Mouse (Mus musculus): Measurements from ENCODE around the gene Rnf145. TPM values are rescaled to one million over a fixed set of nuclear protein-coding genes. Genes with fewer than 3 reads are reported as not detected.

Gene Rnf145
- total and polyA plus RNA-seq, 2 experiments from 2014 or later, result 23.3 to 38.1 TPM

GRCm38 (mm10) chr11:44475467-44475866 lies 43.3 kb upstream of the Rnf145 start:
- Histone ChIP-seq H3K27me3 (ENCODE audit: control insufficient read depth, insufficient read depth, low read length) (no peaks in the 10 kb centered on the region), H3K27ac (ENCODE audit: low read depth) (no peak overlapping the region), H3K4me1 (ENCODE audit: control insufficient read depth, insufficient read depth) (peaks cover 10% of the 10 kb centered on the region), H3K36me3 (replicated peaks; ENCODE audit: control insufficient read depth, insufficient read depth, low read length) (no peaks in the 10 kb centered on the region), H3K9ac (replicated peaks; ENCODE audit: low read depth, low read length) (no peak overlapping the region), H3K4me2 (ENCODE audit: low read depth, low read length) (no peak overlapping the region), H3K4me3 (ENCODE audit: low read depth, low read length) (no peak overlapping the region), H3K9me3 (replicated peaks; ENCODE audit: control insufficient read depth, low read length) (no peaks in the 10 kb centered on the region)
- ATAC-seq (ENCODE audit: insufficient read depth, low read depth) (no peak), DNase-seq (ENCODE audit: low spot score) (no peak)
- TF ChIP-seq CTCF (IDR thresholded peaks at IDR 0.05; ENCODE audit: low read depth) (no peak), EP300 (IDR thresholded peaks at IDR 0.05; ENCODE audit: low read depth) (no peak)
- WGBS, result 63% methylated on average over 3 of the region's 3 CpGs

GRCm38 (mm10) chr11:44476445-44476844 lies 42.3 kb upstream of the Rnf145 start:
- no peak for ATAC-seq (ENCODE audit: insufficient read depth, low read depth)
- DNase-seq (ENCODE audit: low spot score), result no peak
- H3K4me1 ChIP-seq (ENCODE audit: control insufficient read depth, insufficient read depth), result peaks cover 7% of the 10 kb centered on the region
- H3K36me3 ChIP-seq (replicated peaks; ENCODE audit: control insufficient read depth, insufficient read depth, low read length), result no peaks in the 10 kb centered on the region
- H3K4me3 ChIP-seq (ENCODE audit: low read depth, low read length), result no peak overlapping the region
- H3K27me3 ChIP-seq (ENCODE audit: control insufficient read depth, insufficient read depth, low read length), result no peaks in the 10 kb centered on the region
- no peak for TF ChIP-seq EP300 (IDR thresholded peaks at IDR 0.05; ENCODE audit: low read depth)
- no peak for TF ChIP-seq CTCF (IDR thresholded peaks at IDR 0.05; ENCODE audit: low read depth)
- H3K4me2 ChIP-seq (ENCODE audit: low read depth, low read length), result no peak overlapping the region
- H3K9me3 ChIP-seq (replicated peaks; ENCODE audit: control insufficient read depth, low read length), result no peaks in the 10 kb centered on the region
- H3K9ac ChIP-seq (replicated peaks; ENCODE audit: low read depth, low read length), result no peak overlapping the region
- H3K27ac ChIP-seq (ENCODE audit: low read depth), result no peak overlapping the region
- 60% methylated on average over 2 of the region's 2 CpGs for whole genome bisulfite sequencing

- H3K9me3 ChIP-seq (replicated peaks; ENCODE audit: control insufficient read depth, low read length), result no peaks in the 10 kb centered on the region
- ATAC-seq (ENCODE audit: insufficient read depth, low read depth), result no peak
- no peak overlapping the region for H3K9ac ChIP-seq (replicated peaks; ENCODE audit: low read depth, low read length)
- H3K4me3 ChIP-seq (ENCODE audit: low read depth, low read length), result no peak overlapping the region
- TF ChIP-seq EP300 (IDR thresholded peaks at IDR 0.05; ENCODE audit: low read depth), result no peak
- TF ChIP-seq CTCF (IDR thresholded peaks at IDR 0.05; ENCODE audit: low read depth), result no peak
- H3K36me3 ChIP-seq (replicated peaks; ENCODE audit: control insufficient read depth, insufficient read depth, low read length), result no peaks in the 10 kb centered on the region
- 86% methylated on average over 4 of the region's 4 CpGs for WGBS
- DNase-seq (ENCODE audit: low spot score), result no peak
- H3K27ac ChIP-seq (ENCODE audit: low read depth), result no peak overlapping the region
- no peaks in the 10 kb centered on the region; the same call in 1 of the 2 replicates for H3K4me1 ChIP-seq (ENCODE audit: control insufficient read depth, insufficient read depth)
- H3K4me2 ChIP-seq (ENCODE audit: low read depth, low read length), result no peak overlapping the region
- no peaks in the 10 kb centered on the region for H3K27me3 ChIP-seq (ENCODE audit: control insufficient read depth, insufficient read depth, low read length)
Measured at GRCm38 (mm10) chr11:44478382-44478781, 40.4 kb upstream of the Rnf145 start.

- H3K4me2 ChIP-seq (ENCODE audit: low read depth, low read length), result no peak overlapping the region
- WGBS, result 76% methylated on average over 6 of the region's 6 CpGs
- no peak overlapping the region for H3K9ac ChIP-seq (replicated peaks; ENCODE audit: low read depth, low read length)
- H3K4me3 ChIP-seq (ENCODE audit: low read depth, low read length), result no peak overlapping the region
- H3K27ac ChIP-seq (ENCODE audit: low read depth), result no peak overlapping the region
- H3K27me3 ChIP-seq (ENCODE audit: control insufficient read depth, insufficient read depth, low read length), result no peaks in the 10 kb centered on the region
- no peaks in the 10 kb centered on the region for H3K4me1 ChIP-seq (ENCODE audit: control insufficient read depth, insufficient read depth)
- TF ChIP-seq CTCF (IDR thresholded peaks at IDR 0.05; ENCODE audit: low read depth) (no peak), EP300 (IDR thresholded peaks at IDR 0.05; ENCODE audit: low read depth) (no peak)
- no peak for DNase-seq (ENCODE audit: low spot score)
- ATAC-seq (ENCODE audit: insufficient read depth, low read depth), result no peak
- no peaks in the 10 kb centered on the region for H3K36me3 ChIP-seq (replicated peaks; ENCODE audit: control insufficient read depth, insufficient read depth, low read length)
- H3K9me3 ChIP-seq (replicated peaks; ENCODE audit: control insufficient read depth, low read length), result no peaks in the 10 kb centered on the region
Measured at GRCm38 (mm10) chr11:44480246-44480645, 38.5 kb upstream of the Rnf145 start.

- DNase-seq (ENCODE audit: low spot score) (no peak), ATAC-seq (ENCODE audit: insufficient read depth, low read depth) (no peak)
- Histone ChIP-seq H3K4me3 (ENCODE audit: low read depth, low read length) (no peak overlapping the region), H3K36me3 (replicated peaks; ENCODE audit: control insufficient read depth, insufficient read depth, low read length) (no peaks in the 10 kb centered on the region), H3K27me3 (ENCODE audit: control insufficient read depth, insufficient read depth, low read length) (no peaks in the 10 kb centered on the region), H3K4me1 (ENCODE audit: control insufficient read depth, insufficient read depth) (no peaks in the 10 kb centered on the region), H3K27ac (ENCODE audit: low read depth) (no peak overlapping the region), H3K9ac (replicated peaks; ENCODE audit: low read depth, low read length) (no peak overlapping the region), H3K9me3 (replicated peaks; ENCODE audit: control insufficient read depth, low read length) (no peaks in the 10 kb centered on the region), H3K4me2 (ENCODE audit: low read depth, low read length) (no peak overlapping the region)
- WGBS, result 86% methylated on average over 7 of the region's 7 CpGs
- TF ChIP-seq EP300 (IDR thresholded peaks at IDR 0.05; ENCODE audit: low read depth), result no peak
- no peak for TF ChIP-seq CTCF (IDR thresholded peaks at IDR 0.05; ENCODE audit: low read depth)
Measured at GRCm38 (mm10) chr11:44485089-44485736, 33.6 kb upstream of the Rnf145 start.

GRCm38 (mm10) chr11:44489117-44489516 lies 29.6 kb upstream of the Rnf145 start:
- Histone ChIP-seq H3K4me3 (ENCODE audit: low read depth, low read length) (no peak overlapping the region), H3K27me3 (ENCODE audit: control insufficient read depth, insufficient read depth, low read length) (no peaks in the 10 kb centered on the region), H3K4me1 (ENCODE audit: control insufficient read depth, insufficient read depth) (no peaks in the 10 kb centered on the region), H3K27ac (ENCODE audit: low read depth) (no peak overlapping the region), H3K36me3 (replicated peaks; ENCODE audit: control insufficient read depth, insufficient read depth, low read length) (no peaks in the 10 kb centered on the region), H3K9ac (replicated peaks; ENCODE audit: low read depth, low read length) (no peak overlapping the region), H3K9me3 (replicated peaks; ENCODE audit: control insufficient read depth, low read length) (no peaks in the 10 kb centered on the region), H3K4me2 (ENCODE audit: low read depth, low read length) (no peak overlapping the region)
- TF ChIP-seq EP300 (IDR thresholded peaks at IDR 0.05; ENCODE audit: low read depth) (no peak), CTCF (IDR thresholded peaks at IDR 0.05; ENCODE audit: low read depth) (no peak)
- WGBS, result 85% methylated on average over 1 of the region's 1 CpGs
- no peak for DNase-seq (ENCODE audit: low spot score)
- no peak for ATAC-seq (ENCODE audit: insufficient read depth, low read depth)

Measured in heart, postnatal 0 days (tissue).